Mouse (Mus musculus) myocyte (in vitro differentiated cells): ENCODE results near the gene Atp8b2. TPM values are rescaled to one million over a fixed set of nuclear protein-coding genes. Genes with fewer than 3 reads are reported as not detected.

Experiments
- H3K27me3 ChIP-seq: one replicate; pipeline ENCODE4 v1.6.1; 2011; ENCODE audit not compliant: control insufficient read depth, insufficient read depth, insufficient read length
- H3K36me3 ChIP-seq: one replicate; pipeline ENCODE4 v1.6.1; 2011; ENCODE audit not compliant: control insufficient read depth, insufficient read depth
- H3K4me2 ChIP-seq: one replicate; pipeline ENCODE4 v1.6.1; 2011; ENCODE audit warnings: low read depth, control low read depth
- H3K4me3 ChIP-seq: one replicate; pipeline ENCODE4 v1.5.1; 2011; ENCODE audit warnings: mild to moderate bottlenecking, control low read depth, moderate library complexity
- H3K79me2 ChIP-seq: one replicate; pipeline ENCODE4 v1.6.1; 2011; ENCODE audit not compliant: control insufficient read depth, insufficient read depth
- H3ac ChIP-seq: one replicate; pipeline ENCODE4 v1.6.1; 2011; ENCODE audit not compliant: control insufficient read depth, insufficient read length
- CEBPB ChIP-seq: IDR thresholded peaks from 2 replicates; pipeline ENCODE4 v1.6.1; 2011; ENCODE audit warnings: mild to moderate bottlenecking, moderate library complexity; ENCODE audit not compliant: poor library complexity, insufficient read depth, severe bottlenecking
- E2F4 ChIP-seq: IDR thresholded peaks from one replicate; pipeline ENCODE4 v1.6.1; 2011; ENCODE audit warnings: mild to moderate bottlenecking, control low read depth, moderate library complexity; ENCODE audit not compliant: insufficient read depth
- MAX ChIP-seq: IDR thresholded peaks from one replicate; pipeline ENCODE4 v1.6.1; 2011; ENCODE audit warnings: low read depth, mild to moderate bottlenecking, control low read depth
- MYOD1 ChIP-seq, 3 experiments: IDR thresholded peaks; one replicate each; pipeline ENCODE4 v1.6.1; 2011; ENCODE audit warnings: control low read depth in 2 of 3, low read depth in 2 of 3, mild to moderate bottlenecking in 2 of 3, moderate library complexity in 1 of 3; ENCODE audit not compliant: insufficient read length in 2 of 3, control insufficient read depth in 1 of 3
- MYOG ChIP-seq, 3 experiments: IDR thresholded peaks; one replicate each; pipeline ENCODE4 v1.6.1; 2011; ENCODE audit warnings: control low read depth in 2 of 3, low read depth in 2 of 3, mild to moderate bottlenecking in 2 of 3; ENCODE audit not compliant: insufficient read length in 2 of 3, control insufficient read depth in 1 of 3, insufficient read depth in 1 of 3
- POLR2A ChIP-seq: IDR thresholded peaks from one replicate; pipeline ENCODE4 v1.6.1; 2011; ENCODE audit warnings: low read depth, mild to moderate bottlenecking, control low read depth, moderate library complexity; ENCODE audit not compliant: insufficient read length
- POLR2AphosphoS2 ChIP-seq: IDR thresholded peaks from one replicate; pipeline ENCODE4 v1.6.1; 2011; ENCODE audit warnings: low read depth, control low read depth; ENCODE audit not compliant: insufficient read length
- REST ChIP-seq: IDR thresholded peaks from one replicate; pipeline ENCODE4 v1.6.1; 2011; ENCODE audit warnings: mild to moderate bottlenecking, control low read depth, moderate library complexity; ENCODE audit not compliant: insufficient read depth, insufficient read length
- SRF ChIP-seq: IDR thresholded peaks from one replicate; pipeline ENCODE4 v1.6.1; 2011; ENCODE audit warnings: low read depth; ENCODE audit not compliant: control insufficient read depth, insufficient read length
- TCF12 ChIP-seq: IDR thresholded peaks from one replicate; pipeline ENCODE4 v1.6.1; 2011; ENCODE audit warnings: mild to moderate bottlenecking, control low read depth; ENCODE audit not compliant: poor library complexity, insufficient read depth, severe bottlenecking
- TCF3 ChIP-seq: IDR thresholded peaks from one replicate; pipeline ENCODE4 v1.6.1; 2011; ENCODE audit warnings: low read depth, control low read depth; ENCODE audit not compliant: insufficient read length
- USF1 ChIP-seq: IDR thresholded peaks from one replicate; pipeline ENCODE4 v1.6.1; 2011; ENCODE audit warnings: low read depth, mild to moderate bottlenecking, control low read depth, moderate library complexity
- polyA plus RNA-seq: library from polyadenylated mRNA; unstranded; fragments of >200 nt; fragmentation: generic; extraction: Trizol; gene quantifications from one replicate; pipeline ENCODE4 v1.2.1, GENCODE M21; 2012; ENCODE audit warnings: missing spikeins

The Atp8b2 gene
- polyA plus RNA-seq, 1 experiment = 20.9 TPM

GRCm38 (mm10) chr3:89909703-89910542, 53.4 kb downstream of the Atp8b2 start:
- H3K36me3 ChIP-seq = no peaks in the 10 kb centered on the region
- no peak overlapping the region for H3K4me2 ChIP-seq
- H3K79me2 ChIP-seq = no peaks in the 10 kb centered on the region
- TF ChIP-seq CEBPB = 0 out of 2 replicates have a peak, but pooled peaks have one; percentile 19
- TF ChIP-seq MYOD1 (IDR thresholded peaks at IDR 0.05; ENCODE audit: control insufficient read depth in 1 of 3, insufficient read length in 2 of 3, low read depth in 2 of 3) = no peak
- H3K4me3 ChIP-seq = no peak overlapping the region
- H3ac ChIP-seq = no peak overlapping the region
- no peaks in the 10 kb centered on the region for H3K27me3 ChIP-seq

- Histone ChIP-seq H3K79me2 (no peaks in the 10 kb centered on the region), H3K4me3 (no peak overlapping the region), H3K27me3 (no peaks in the 10 kb centered on the region), H3ac (no peak overlapping the region), H3K36me3 (no peaks in the 10 kb centered on the region), H3K4me2 (no peak overlapping the region)
- TF ChIP-seq REST (no peak), TCF3 (no peak), SRF (no peak), USF1 (no peak), POLR2AphosphoS2 (no peak), CEBPB (no peak), MAX (no peak)
Observed at GRCm38 (mm10) chr3:89908836-89909235, 54.5 kb downstream of the Atp8b2 start.

- no peaks in the 10 kb centered on the region for H3K36me3 ChIP-seq
- H3ac ChIP-seq = no peak overlapping the region
- no peak overlapping the region for H3K4me3 ChIP-seq
- H3K4me2 ChIP-seq = no peak overlapping the region
- H3K27me3 ChIP-seq = no peaks in the 10 kb centered on the region
- H3K79me2 ChIP-seq = no peaks in the 10 kb centered on the region
- TF ChIP-seq SRF (no peak), POLR2A (no peak), CEBPB (no peak), MAX (no peak), REST (no peak), MYOD1 (IDR thresholded peaks at IDR 0.05; ENCODE audit: control insufficient read depth in 1 of 3, insufficient read length in 2 of 3, low read depth in 2 of 3) (no peak), TCF12 (no peak), TCF3 (no peak), MYOG (IDR thresholded peaks at IDR 0.05; ENCODE audit: control insufficient read depth in 1 of 3, insufficient read depth in 1 of 3, insufficient read length in 2 of 3, low read depth in 2 of 3) (no peak), USF1 (no peak), POLR2AphosphoS2 (no peak), E2F4 (no peak)
Observed at GRCm38 (mm10) chr3:89907846-89908245, 55.5 kb downstream of the Atp8b2 start.

- no peak for TF ChIP-seq SRF
- peak; percentile 14 for TF ChIP-seq REST
- Histone ChIP-seq H3ac (no peak overlapping the region), H3K27me3 (no peaks in the 10 kb centered on the region), H3K4me3 (no peak overlapping the region), H3K4me2 (no peak overlapping the region), H3K36me3 (no peaks in the 10 kb centered on the region), H3K79me2 (no peaks in the 10 kb centered on the region)
Observed at GRCm38 (mm10) chr3:89899511-89899908, 63.8 kb downstream of the Atp8b2 start.

GRCm38 (mm10) chr3:89898870-89899510, 64.3 kb downstream of the Atp8b2 start:
- H3K4me2 ChIP-seq = no peak overlapping the region
- TF ChIP-seq CEBPB = no peak
- TF ChIP-seq E2F4 = no peak
- no peaks in the 10 kb centered on the region for H3K79me2 ChIP-seq
- no peaks in the 10 kb centered on the region for H3K36me3 ChIP-seq
- H3ac ChIP-seq = no peak overlapping the region
- no peak overlapping the region for H3K4me3 ChIP-seq
- H3K27me3 ChIP-seq = no peaks in the 10 kb centered on the region
